Mouse (Mus musculus): ENCODE results near the gene Filip1.
"Not testable (repeated sequence)": the region's sequence is repeated elsewhere in the genome, so short reads cannot be mapped to it uniquely, and the experiment has no call there.

- not testable (repeated sequence) for TF ChIP-seq CTCF (IDR thresholded peaks at IDR 0.05; ENCODE audit: control insufficient read depth, insufficient read depth, low read length); POLR2A (IDR thresholded peaks at IDR 0.05; ENCODE audit: borderline replicate concordance, control insufficient read depth, low read depth, low read length)
Measured at GRCm38 (mm10) chr9:80044301-80044700, 31.6 kb upstream of the Filip1 start.

Data from bone marrow, adult 2 months (tissue).